Mouse (Mus musculus): ENCODE results near the gene Zcchc24. TPM values are rescaled to one million over a fixed set of nuclear protein-coding genes. Genes with fewer than 3 reads are reported as not detected.
A peak's percentile ranks its signal among the peaks of the same experiment; 100 is the strongest.

Zcchc24 gene
- polyA plus RNA-seq, 1 experiment from 2014 or later: 10.3 TPM

- Histone ChIP-seq H3K4me1 (replicated peaks; ENCODE audit: control insufficient read depth, insufficient read depth, low read length) (peaks cover 7% of the 10 kb centered on the region), H3K9ac (ENCODE audit: low read depth, low read length) (0 out of 2 replicates have a peak overlapping the region, but pooled peaks have one; percentile 5), H3K9me3 (ENCODE audit: control insufficient read depth) (no peaks in the 10 kb centered on the region), H3K27ac (ENCODE audit: low read depth, low read length) (peak overlapping the region; percentile 71), H3K27me3 (replicated peaks; ENCODE audit: control insufficient read depth, insufficient read depth, low read length) (no peaks in the 10 kb centered on the region), H3K36me3 (ENCODE audit: control insufficient read depth, insufficient read depth) (peaks cover 27% of the 10 kb centered on the region), H3K4me2 (replicated peaks; ENCODE audit: low read depth) (peak overlapping the region; percentile 86), H3K4me3 (ENCODE audit: low read depth, low read length) (peak overlapping the region; percentile 69)
- TF ChIP-seq CTCF (IDR thresholded peaks at IDR 0.05; ENCODE audit: low read depth): no peak
- 41% methylated on average over 6 of the region's 6 CpGs for WGBS
- peak; percentile 15 for ATAC-seq
These were observed 75.5 kb downstream of the Zcchc24 start for GRCm38 (mm10) chr14:25693271-25693887.

- 35% methylated on average over 10 of the region's 10 CpGs for WGBS
- H3K36me3 ChIP-seq (ENCODE audit: control insufficient read depth, insufficient read depth): no peaks in the 10 kb centered on the region
- H3K27ac ChIP-seq (ENCODE audit: low read depth, low read length): peak overlapping the region; percentile 73
- no peaks in the 10 kb centered on the region for H3K9me3 ChIP-seq (ENCODE audit: control insufficient read depth)
- no peak overlapping the region for H3K4me3 ChIP-seq (ENCODE audit: low read depth, low read length)
- no peak overlapping the region for H3K4me2 ChIP-seq (replicated peaks; ENCODE audit: low read depth)
- ATAC-seq: no peak
- no peak overlapping the region for H3K9ac ChIP-seq (ENCODE audit: low read depth, low read length)
- no peak for TF ChIP-seq CTCF (IDR thresholded peaks at IDR 0.05; ENCODE audit: low read depth)
- H3K4me1 ChIP-seq (replicated peaks; ENCODE audit: control insufficient read depth, insufficient read depth, low read length): peaks cover 4% of the 10 kb centered on the region; the same call in 1 of the 2 replicates
- H3K27me3 ChIP-seq (replicated peaks; ENCODE audit: control insufficient read depth, insufficient read depth, low read length): no peaks in the 10 kb centered on the region
These were observed 81.6 kb downstream of the Zcchc24 start for GRCm38 (mm10) chr14:25686983-25687901.

DNA sequence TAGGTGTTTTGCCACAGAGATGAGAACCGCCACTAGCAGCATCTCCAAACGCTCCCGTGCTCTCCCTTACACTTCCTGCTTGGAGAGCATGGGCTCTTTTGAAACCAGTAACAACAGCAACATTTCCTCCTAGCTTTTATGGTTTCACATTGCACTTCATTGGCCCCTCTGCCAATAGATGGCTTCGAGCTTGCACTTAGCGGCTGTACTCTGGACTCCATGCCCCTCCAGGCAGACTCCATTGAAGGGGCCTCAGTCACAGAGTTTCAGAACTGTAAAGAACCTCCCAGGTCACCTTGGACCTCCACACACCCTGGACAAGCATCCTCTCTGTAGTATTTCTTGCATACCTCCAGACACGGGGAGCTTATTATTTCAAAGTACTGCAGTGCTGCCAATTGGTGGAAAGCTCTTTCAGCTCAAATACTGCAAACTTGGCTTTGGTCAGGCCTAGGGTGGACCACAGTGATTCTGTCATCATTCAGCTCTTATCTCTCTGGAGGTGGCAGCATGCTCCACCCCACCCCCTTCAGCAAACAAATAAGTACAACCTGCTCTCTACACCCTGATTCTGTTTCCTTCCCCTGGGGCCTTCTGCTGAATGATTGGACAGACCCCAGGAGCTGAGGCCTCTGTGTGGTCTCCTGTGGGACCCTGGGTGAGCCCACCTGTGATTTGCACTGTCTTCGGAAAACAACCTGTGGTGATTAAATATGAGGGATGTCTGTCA is 82.5 kb downstream of the Zcchc24 start:
- H3K4me1 ChIP-seq (replicated peaks; ENCODE audit: control insufficient read depth, insufficient read depth, low read length): peaks cover 4% of the 10 kb centered on the region; the same call in 1 of the 2 replicates
- peak; percentile 86 for ATAC-seq
- H3K9me3 ChIP-seq (ENCODE audit: control insufficient read depth): no peaks in the 10 kb centered on the region
- H3K9ac ChIP-seq (ENCODE audit: low read depth, low read length): no peak overlapping the region
- H3K27ac ChIP-seq (ENCODE audit: low read depth, low read length): peak overlapping the region; percentile 73
- no peaks in the 10 kb centered on the region for H3K36me3 ChIP-seq (ENCODE audit: control insufficient read depth, insufficient read depth)
- peak; percentile 16; the same call in 1 of the 2 replicates for TF ChIP-seq CTCF (IDR thresholded peaks at IDR 0.05; ENCODE audit: low read depth)
- H3K4me3 ChIP-seq (ENCODE audit: low read depth, low read length): no peak overlapping the region
- H3K4me2 ChIP-seq (replicated peaks; ENCODE audit: low read depth): no peak overlapping the region; the same call in 1 of the 2 replicates
- WGBS: 31% methylated on average over 7 of the region's 7 CpGs
- no peaks in the 10 kb centered on the region for H3K27me3 ChIP-seq (replicated peaks; ENCODE audit: control insufficient read depth, insufficient read depth, low read length)

GRCm38 (mm10) chr14:25682020-25682419 is 86.8 kb downstream of the Zcchc24 start:
- no peak overlapping the region for H3K27ac ChIP-seq (ENCODE audit: low read depth, low read length)
- peak; percentile 63 for ATAC-seq
- H3K4me1 ChIP-seq (replicated peaks; ENCODE audit: control insufficient read depth, insufficient read depth, low read length): peaks cover under 1% of the 10 kb centered on the region; the same call in 1 of the 2 replicates
- TF ChIP-seq CTCF (IDR thresholded peaks at IDR 0.05; ENCODE audit: low read depth): no peak
- H3K9ac ChIP-seq (ENCODE audit: low read depth, low read length): no peak overlapping the region
- no peaks in the 10 kb centered on the region for H3K27me3 ChIP-seq (replicated peaks; ENCODE audit: control insufficient read depth, insufficient read depth, low read length)
- no peaks in the 10 kb centered on the region for H3K36me3 ChIP-seq (ENCODE audit: control insufficient read depth, insufficient read depth)
- WGBS: 36% methylated on average over 6 of the region's 6 CpGs
- H3K4me2 ChIP-seq (replicated peaks; ENCODE audit: low read depth): no peak overlapping the region
- no peak overlapping the region for H3K4me3 ChIP-seq (ENCODE audit: low read depth, low read length)
- no peaks in the 10 kb centered on the region for H3K9me3 ChIP-seq (ENCODE audit: control insufficient read depth)

DNA sequence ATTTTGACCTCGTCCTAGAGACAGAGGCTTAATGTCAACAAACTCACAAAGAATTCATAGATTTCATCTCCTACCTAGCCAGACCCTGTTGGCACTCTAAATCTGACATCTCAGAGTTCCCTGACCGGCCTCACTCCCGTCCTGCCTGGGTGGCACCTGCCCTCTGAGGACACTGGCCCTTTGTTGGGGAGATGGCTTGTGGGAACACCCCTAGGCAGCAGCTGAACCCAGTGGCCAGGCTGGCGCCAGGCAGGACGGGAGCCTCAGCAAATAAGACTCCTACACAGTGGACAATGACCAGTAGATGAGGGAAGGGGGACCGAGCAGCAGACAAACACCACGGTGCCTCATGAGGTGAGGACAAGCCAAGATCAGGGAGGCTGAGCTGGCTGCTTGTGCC is 89.2 kb downstream of the Zcchc24 start:
- no peak for TF ChIP-seq CTCF (IDR thresholded peaks at IDR 0.05; ENCODE audit: low read depth)
- Histone ChIP-seq H3K4me3 (ENCODE audit: low read depth, low read length) (no peak overlapping the region), H3K4me1 (replicated peaks; ENCODE audit: control insufficient read depth, insufficient read depth, low read length) (no peaks in the 10 kb centered on the region), H3K9ac (ENCODE audit: low read depth, low read length) (no peak overlapping the region), H3K36me3 (ENCODE audit: control insufficient read depth, insufficient read depth) (no peaks in the 10 kb centered on the region), H3K9me3 (ENCODE audit: control insufficient read depth) (no peaks in the 10 kb centered on the region), H3K27ac (ENCODE audit: low read depth, low read length) (no peak overlapping the region), H3K4me2 (replicated peaks; ENCODE audit: low read depth) (no peak overlapping the region), H3K27me3 (replicated peaks; ENCODE audit: control insufficient read depth, insufficient read depth, low read length) (no peaks in the 10 kb centered on the region)
- WGBS: 66% methylated on average over 7 of the region's 7 CpGs
- no peak for ATAC-seq

- H3K4me1 ChIP-seq (replicated peaks; ENCODE audit: control insufficient read depth, insufficient read depth, low read length): no peaks in the 10 kb centered on the region
- no peak overlapping the region for H3K9ac ChIP-seq (ENCODE audit: low read depth, low read length)
- H3K9me3 ChIP-seq (ENCODE audit: control insufficient read depth): no peaks in the 10 kb centered on the region
- TF ChIP-seq CTCF (IDR thresholded peaks at IDR 0.05; ENCODE audit: low read depth): no peak
- H3K36me3 ChIP-seq (ENCODE audit: control insufficient read depth, insufficient read depth): peaks cover 33% of the 10 kb centered on the region
- no peak for ATAC-seq
- H3K27me3 ChIP-seq (replicated peaks; ENCODE audit: control insufficient read depth, insufficient read depth, low read length): no peaks in the 10 kb centered on the region
- H3K27ac ChIP-seq (ENCODE audit: low read depth, low read length): no peak overlapping the region
- 44% methylated on average over 3 of the region's 3 CpGs for WGBS
- H3K4me3 ChIP-seq (ENCODE audit: low read depth, low read length): no peak overlapping the region
- H3K4me2 ChIP-seq (replicated peaks; ENCODE audit: low read depth): no peak overlapping the region
These were observed 101.3 kb downstream of the Zcchc24 start for GRCm38 (mm10) chr14:25667587-25667986.
